Mouse (Mus musculus) naive thymus-derived CD4-positive, alpha-beta T cell, adult 5 months (primary cell): ENCODE results near the gene Mta3. TPM values are rescaled to one million over a fixed set of nuclear protein-coding genes. Genes with fewer than 3 reads are reported as not detected.

ENCODE experiments used
- polyA plus RNA-seq: library from polyadenylated mRNA; unstranded; fragments of 100-300 nt; shearing (Covaris generic); gene quantifications from one replicate; pipeline ENCODE4 v1.2.1, GENCODE M21; 2017

Gene Mta3
- polyA plus RNA-seq: 92.7 TPM

GRCm38 (mm10) chr17:83706116-83706593 is at the start of gene Mta3:
Gene Mta3, plus strand, starts transcription at chr17:83706163.

DNA sequence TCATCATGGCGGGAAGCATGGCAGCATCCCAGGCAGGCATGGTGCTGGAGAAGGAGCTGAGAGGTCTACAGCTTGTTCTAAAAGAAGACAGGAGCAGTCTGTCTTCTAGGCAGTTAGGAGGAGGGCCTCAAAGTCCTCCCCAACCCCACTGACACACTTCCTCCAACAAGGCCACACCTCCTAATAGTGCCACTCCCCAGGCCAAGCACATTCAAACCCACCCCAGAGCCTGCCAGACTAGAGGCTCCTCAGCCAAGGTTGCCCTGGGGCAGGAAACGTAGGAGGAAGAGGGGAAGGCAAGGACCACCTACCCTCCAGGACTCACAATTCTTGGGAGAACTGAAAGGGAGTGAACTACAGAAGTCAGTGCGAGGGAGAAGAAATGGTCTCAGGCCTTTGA is 141.9 kb downstream of the Mta3 start, which contains the start of gene Haao:
Gene Haao, minus strand, starts transcription at position 149 of the 400 bp plus-strand sequence.

Other genes starting within 250 kb of the Mta3 start
- gene Cox7a2l, start 188.8 kb upstream of the Mta3 start, polyA plus RNA-seq: 305 TPM
- not detected for gene Kcng3, start 74.3 kb upstream of the Mta3 start, polyA plus RNA-seq
- 0.49 TPM for gene Haao, start 141.8 kb downstream of the Mta3 start, polyA plus RNA-seq